Mouse (Mus musculus): ENCODE measurements at regions not wholly inside any gene's neighbourhood (a gene's known extent, or its start where the extent isn't known, plus 50 kb on each side); places are given as distances from the start of the nearest gene placed in this dataset.

DNA sequence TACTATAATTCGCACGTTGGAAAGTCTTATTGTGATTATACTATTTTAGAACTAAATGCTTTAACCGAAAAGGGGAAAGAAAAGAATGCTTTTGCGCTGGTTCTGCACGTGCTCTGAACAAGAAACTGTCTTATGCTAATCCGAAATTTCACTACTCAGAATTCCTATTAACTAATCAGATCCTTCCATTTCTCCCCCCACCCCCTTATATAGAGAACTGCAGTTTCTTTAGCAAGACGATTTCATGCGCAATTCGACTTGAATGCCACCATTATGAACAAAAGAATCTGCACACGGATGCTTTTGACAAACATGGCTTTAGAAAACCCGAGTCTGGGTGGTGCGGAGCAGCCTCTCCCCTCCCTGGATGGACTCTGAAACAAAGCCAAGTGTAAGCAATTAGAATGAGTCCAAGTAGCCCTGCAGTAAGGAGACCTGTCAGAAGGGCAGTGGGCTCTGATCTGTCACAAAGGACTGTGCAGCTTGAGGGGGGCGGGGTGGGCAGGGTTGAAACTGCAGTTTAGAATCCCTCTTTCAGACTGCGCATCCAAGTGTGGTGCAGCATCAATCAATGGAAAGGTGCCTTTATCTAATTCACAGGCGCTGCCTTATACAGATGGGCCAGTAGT is 128.0 kb upstream of the Tex13c2 start:
- H3K27me3 ChIP-seq, result no peaks in the 10 kb centered on the region
- no peaks in the 10 kb centered on the region for H3K9me3 ChIP-seq
- H3K4me1 ChIP-seq (replicated peaks), result no peaks in the 10 kb centered on the region
- no peaks in the 10 kb centered on the region for H3K36me3 ChIP-seq
- no peak overlapping the region for H3K4me3 ChIP-seq (replicated peaks)
- peak overlapping the region; percentile 10; the same call in 1 of the 2 replicates for H3K4me2 ChIP-seq
- no peak for ATAC-seq (ENCODE audit: insufficient number of reproducible peaks, insufficient read depth, low FRiP score, low TSS enrichment, low read depth)
- H3K27ac ChIP-seq, result no peak overlapping the region
- 34% methylated on average over 15 of the region's 15 CpGs for WGBS
- H3K9ac ChIP-seq (replicated peaks), result no peak overlapping the region

DNA sequence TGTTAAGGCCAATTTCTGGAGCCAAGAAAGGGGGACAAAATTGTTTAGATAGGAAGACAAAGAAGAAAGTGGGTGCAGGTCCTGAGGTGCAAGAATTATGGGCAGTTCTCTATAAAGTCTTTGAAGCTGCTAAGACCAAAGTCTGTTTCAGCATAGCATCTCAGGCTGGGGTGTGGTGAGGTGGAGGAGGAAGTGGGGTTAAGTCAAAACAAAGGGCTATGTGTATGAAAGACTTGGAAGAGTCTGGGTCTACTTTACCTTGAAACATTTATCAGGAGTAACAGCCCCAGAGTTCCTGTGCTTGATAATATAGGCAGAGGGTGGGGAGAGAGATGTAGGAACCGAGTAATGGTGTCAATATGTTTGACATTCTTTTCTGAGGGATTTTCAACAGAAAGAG is 125.4 kb upstream of the Tex13c2 start:
- Histone ChIP-seq H3K4me2 (no peak overlapping the region), H3K4me3 (replicated peaks) (no peak overlapping the region), H3K27me3 (no peaks in the 10 kb centered on the region), H3K9ac (replicated peaks) (no peak overlapping the region), H3K27ac (no peak overlapping the region), H3K4me1 (replicated peaks) (no peaks in the 10 kb centered on the region), H3K36me3 (no peaks in the 10 kb centered on the region), H3K9me3 (no peaks in the 10 kb centered on the region)
- 64% methylated on average over 1 of the region's 1 CpGs for WGBS
- ATAC-seq (ENCODE audit: insufficient number of reproducible peaks, insufficient read depth, low FRiP score, low TSS enrichment, low read depth), result no peak

DNA sequence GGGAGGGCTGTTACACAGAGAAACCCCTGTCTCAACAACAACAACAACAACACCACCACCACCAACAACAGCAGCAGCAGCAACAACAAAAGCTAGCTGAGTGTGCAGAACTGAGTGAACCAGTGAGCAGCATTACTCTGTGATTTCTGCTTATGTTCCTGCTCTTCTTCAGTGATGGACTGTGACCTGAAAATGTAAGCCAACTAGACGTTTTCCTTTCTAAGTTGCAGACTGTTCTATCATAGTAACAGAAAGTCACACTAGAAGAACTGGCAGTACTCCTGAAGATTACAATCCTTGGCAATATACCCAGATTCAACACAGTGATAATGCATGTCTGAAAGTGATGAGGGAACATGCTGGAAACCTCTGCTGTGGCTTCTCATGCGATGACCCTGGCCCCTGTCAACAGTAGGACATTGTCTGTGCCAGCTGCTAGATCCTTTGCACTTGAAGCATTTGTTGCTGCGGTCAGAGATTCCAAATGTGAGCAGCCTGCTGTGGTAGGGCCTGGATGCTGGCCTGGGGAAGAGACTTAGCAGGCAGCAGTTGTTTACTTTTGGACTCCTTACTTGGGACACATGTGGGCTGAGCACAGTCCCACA is 115.6 kb upstream of the Tex13c2 start:
- no peaks in the 10 kb centered on the region for H3K4me1 ChIP-seq (replicated peaks)
- H3K4me2 ChIP-seq, result no peak overlapping the region
- no peaks in the 10 kb centered on the region for H3K36me3 ChIP-seq
- H3K27ac ChIP-seq, result no peak overlapping the region
- no peaks in the 10 kb centered on the region for H3K27me3 ChIP-seq
- WGBS, result 67% methylated on average over 3 of the region's 3 CpGs
- no peaks in the 10 kb centered on the region for H3K9me3 ChIP-seq
- no peak for ATAC-seq (ENCODE audit: insufficient number of reproducible peaks, insufficient read depth, low FRiP score, low TSS enrichment, low read depth)
- no peak overlapping the region for H3K4me3 ChIP-seq (replicated peaks)
- H3K9ac ChIP-seq (replicated peaks), result no peak overlapping the region

DNA sequence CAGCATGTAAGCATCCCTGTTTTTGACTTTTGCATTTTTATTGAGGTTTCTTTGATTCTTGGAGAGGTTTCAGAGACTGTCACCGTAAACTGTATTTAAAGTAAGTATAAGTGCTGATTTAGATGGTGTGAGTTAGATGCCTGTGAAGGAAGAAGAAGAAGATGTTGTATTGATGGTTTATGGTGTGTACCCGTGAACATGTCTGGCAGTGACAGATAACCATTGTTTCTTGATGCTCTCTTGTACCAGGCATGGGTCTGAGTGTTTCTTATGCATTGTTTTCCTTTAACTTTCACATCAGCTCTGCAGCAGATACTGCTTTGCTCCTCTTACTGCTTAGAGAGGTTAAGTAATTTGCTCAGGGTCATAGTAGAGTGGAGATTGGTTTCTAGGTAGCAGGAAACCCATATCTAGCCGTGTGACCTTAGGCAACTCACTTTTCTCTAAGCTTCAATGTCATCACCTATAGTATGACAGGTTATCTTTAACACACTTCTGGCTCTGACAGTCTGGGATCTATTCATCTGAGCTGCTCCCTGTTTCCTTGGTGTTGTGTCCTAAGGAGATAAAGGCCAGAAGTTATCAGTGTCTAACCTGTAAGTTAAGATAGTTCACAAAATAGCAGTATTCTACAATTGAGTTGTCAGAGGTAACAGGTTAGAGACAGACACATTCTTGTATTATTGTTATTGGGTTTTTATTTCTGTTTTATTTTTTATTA is 95.5 kb upstream of the Tex13c2 start:
- Histone ChIP-seq H3K9ac (replicated peaks) (no peak overlapping the region), H3K4me3 (replicated peaks) (no peak overlapping the region), H3K27me3 (no peaks in the 10 kb centered on the region), H3K4me2 (no peak overlapping the region), H3K4me1 (replicated peaks) (no peaks in the 10 kb centered on the region), H3K27ac (no peak overlapping the region), H3K9me3 (no peaks in the 10 kb centered on the region), H3K36me3 (no peaks in the 10 kb centered on the region)
- 85% methylated on average over 3 of the region's 3 CpGs for WGBS
- no peak for ATAC-seq (ENCODE audit: insufficient number of reproducible peaks, insufficient read depth, low FRiP score, low TSS enrichment, low read depth)

DNA sequence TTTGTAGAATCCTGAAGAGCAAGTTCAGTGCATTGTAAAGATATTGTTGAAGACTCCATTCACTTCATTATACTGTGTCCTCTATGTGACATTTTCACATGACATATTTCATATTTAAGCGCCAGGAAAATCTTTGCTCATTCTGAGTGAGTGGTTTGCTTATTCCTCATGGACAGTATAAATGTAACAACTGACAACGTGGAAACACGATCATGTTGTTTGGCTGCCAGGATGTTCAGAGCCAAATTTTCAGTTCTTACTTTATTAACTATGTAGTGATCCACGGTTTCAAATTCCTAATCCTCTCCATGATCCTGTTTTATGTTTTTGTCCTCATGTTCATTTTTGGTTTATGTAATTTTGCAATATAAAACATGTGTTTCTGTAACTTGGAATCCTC is 93.0 kb upstream of the Tex13c2 start:
- 73% methylated on average over 4 of the region's 4 CpGs for WGBS
- no peaks in the 10 kb centered on the region for H3K4me1 ChIP-seq (replicated peaks)
- H3K36me3 ChIP-seq, result no peaks in the 10 kb centered on the region
- H3K27me3 ChIP-seq, result no peaks in the 10 kb centered on the region
- H3K9me3 ChIP-seq, result no peaks in the 10 kb centered on the region
- H3K4me2 ChIP-seq, result no peak overlapping the region
- no peak overlapping the region for H3K9ac ChIP-seq (replicated peaks)
- no peak for ATAC-seq (ENCODE audit: insufficient number of reproducible peaks, insufficient read depth, low FRiP score, low TSS enrichment, low read depth)
- H3K4me3 ChIP-seq (replicated peaks), result no peak overlapping the region
- H3K27ac ChIP-seq, result no peak overlapping the region

DNA sequence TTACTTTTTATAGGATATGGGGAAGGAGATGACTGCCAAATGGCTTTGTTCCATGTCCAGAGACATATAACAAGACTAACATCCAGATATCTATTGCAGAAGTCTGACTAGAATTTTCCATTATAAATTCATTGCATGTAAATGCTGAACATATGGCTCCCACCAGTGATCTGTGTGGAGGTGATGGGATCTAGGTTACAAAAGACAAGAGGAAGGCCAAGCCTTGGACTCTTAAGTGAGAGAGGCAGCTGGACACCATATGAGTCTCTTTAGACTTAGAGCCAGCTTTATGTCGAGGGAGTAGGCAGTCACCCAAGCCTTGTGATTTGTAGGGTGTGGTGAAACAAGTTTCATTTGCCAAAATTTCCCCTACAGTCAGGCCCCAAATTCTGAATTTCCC is 90.7 kb upstream of the Tex13c2 start:
- Histone ChIP-seq H3K9me3 (no peaks in the 10 kb centered on the region), H3K27me3 (no peaks in the 10 kb centered on the region), H3K27ac (no peak overlapping the region), H3K36me3 (no peaks in the 10 kb centered on the region), H3K4me3 (replicated peaks) (no peak overlapping the region), H3K4me1 (replicated peaks) (no peaks in the 10 kb centered on the region), H3K9ac (replicated peaks) (no peak overlapping the region), H3K4me2 (no peak overlapping the region)
- 53% methylated on average over 1 of the region's 1 CpGs for WGBS
- ATAC-seq (ENCODE audit: insufficient number of reproducible peaks, insufficient read depth, low FRiP score, low TSS enrichment, low read depth), result no peak

DNA sequence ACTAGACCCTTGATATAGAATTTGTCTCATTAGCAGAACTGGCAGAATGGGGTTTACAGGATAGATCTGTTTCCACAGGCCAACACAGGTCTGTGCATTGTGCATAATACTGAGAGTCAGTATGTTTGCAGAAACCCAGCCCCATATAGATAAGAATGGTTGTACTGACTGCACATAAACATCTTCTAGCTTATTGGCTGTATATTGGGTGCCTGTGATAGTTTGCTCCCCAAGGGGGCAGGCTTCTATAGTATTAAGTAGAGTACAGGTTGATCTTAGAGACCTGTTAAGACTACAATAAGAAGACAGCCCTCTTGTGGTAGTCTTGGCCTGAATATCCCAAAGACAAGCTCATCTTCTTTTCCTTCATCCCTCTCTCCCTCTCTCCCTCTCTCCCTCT is 90.1 kb upstream of the Tex13c2 start:
- no peaks in the 10 kb centered on the region for H3K27me3 ChIP-seq
- H3K36me3 ChIP-seq, result no peaks in the 10 kb centered on the region
- H3K4me3 ChIP-seq (replicated peaks), result no peak overlapping the region
- H3K9me3 ChIP-seq, result no peaks in the 10 kb centered on the region
- ATAC-seq (ENCODE audit: insufficient number of reproducible peaks, insufficient read depth, low FRiP score, low TSS enrichment, low read depth), result no peak
- no peak overlapping the region for H3K27ac ChIP-seq
- no peak overlapping the region for H3K4me2 ChIP-seq
- H3K9ac ChIP-seq (replicated peaks), result no peak overlapping the region
- H3K4me1 ChIP-seq (replicated peaks), result no peaks in the 10 kb centered on the region

DNA sequence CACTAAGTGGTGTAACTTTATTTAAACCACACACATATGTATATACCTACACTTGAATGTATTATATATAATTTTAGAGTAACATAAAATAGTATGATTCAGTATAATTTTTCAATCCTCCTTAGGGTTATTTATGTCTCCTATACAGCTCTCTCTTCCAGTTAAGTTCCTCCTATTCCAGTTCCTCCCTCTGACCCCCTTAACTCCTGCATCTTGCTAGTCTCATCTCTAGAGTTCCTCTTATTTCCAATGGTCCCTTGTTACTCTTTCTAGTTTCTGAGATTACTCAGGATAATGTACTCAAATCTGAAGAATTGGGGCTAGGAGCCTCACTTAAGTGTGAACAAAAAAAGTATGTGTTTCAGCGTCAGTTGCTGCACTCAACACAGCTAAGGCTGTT is 88.4 kb upstream of the Tex13c2 start:
- no peak for ATAC-seq (ENCODE audit: insufficient number of reproducible peaks, insufficient read depth, low FRiP score, low TSS enrichment, low read depth)
- H3K27me3 ChIP-seq, result no peaks in the 10 kb centered on the region
- no peak overlapping the region for H3K4me2 ChIP-seq
- no peak overlapping the region for H3K9ac ChIP-seq (replicated peaks)
- H3K9me3 ChIP-seq, result no peaks in the 10 kb centered on the region
- WGBS, result 94% methylated on average over 1 of the region's 1 CpGs
- H3K4me3 ChIP-seq (replicated peaks), result no peak overlapping the region
- H3K36me3 ChIP-seq, result no peaks in the 10 kb centered on the region
- no peaks in the 10 kb centered on the region for H3K4me1 ChIP-seq (replicated peaks)
- no peak overlapping the region for H3K27ac ChIP-seq

DNA sequence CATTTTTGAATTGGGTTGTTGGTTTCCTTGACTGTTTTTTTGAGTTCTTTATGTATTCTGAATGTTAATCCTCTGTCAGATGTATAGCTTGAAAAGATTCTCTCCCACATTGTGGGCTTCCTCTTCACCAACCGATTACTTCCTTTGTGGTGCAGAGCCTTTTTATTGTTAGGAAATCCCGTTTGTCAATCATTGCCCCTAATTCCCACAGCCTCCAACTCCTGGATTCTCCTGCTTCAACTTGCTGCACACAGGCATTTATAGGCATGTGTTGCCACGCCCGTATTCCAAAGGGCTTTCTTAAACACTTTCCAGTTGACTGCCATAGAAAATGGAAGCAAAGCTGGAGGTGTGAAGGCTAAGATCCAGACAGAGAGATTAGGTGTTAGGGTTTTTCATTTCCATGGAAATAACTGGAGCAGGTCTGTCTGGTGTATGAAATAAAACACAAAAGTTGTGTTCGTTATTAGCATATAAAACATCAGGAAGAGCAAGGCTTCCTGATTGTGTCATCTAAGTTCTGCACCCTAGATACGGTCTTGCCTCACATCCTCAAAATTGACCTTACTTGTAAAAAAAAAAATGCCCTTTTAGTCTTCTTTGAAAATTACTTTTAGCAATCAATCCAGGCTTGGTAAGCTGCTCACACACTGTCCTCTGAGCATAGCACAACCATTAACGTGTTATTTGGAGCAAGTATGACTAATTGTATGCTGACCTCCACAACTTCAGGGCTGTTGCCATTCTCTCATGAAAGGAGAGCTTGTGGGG is 87.7 kb upstream of the Tex13c2 start:
- H3K4me3 ChIP-seq (replicated peaks), result no peak overlapping the region
- no peak for ATAC-seq (ENCODE audit: insufficient number of reproducible peaks, insufficient read depth, low FRiP score, low TSS enrichment, low read depth)

DNA sequence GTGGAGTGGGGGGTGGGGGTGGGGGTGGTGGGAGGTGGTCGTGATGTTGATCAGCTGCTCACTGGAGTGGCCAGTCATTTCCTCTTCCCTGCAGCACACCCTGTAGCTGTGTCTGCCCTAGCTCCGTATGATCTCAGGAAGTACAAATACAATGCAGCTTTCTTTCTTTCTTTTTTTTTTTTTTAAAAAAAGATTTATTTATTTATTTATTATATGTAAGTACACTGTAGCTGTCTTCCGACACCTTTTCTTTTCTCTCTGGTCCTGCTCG is 87.2 kb upstream of the Tex13c2 start:
- 62% methylated on average over 4 of the region's 4 CpGs for WGBS

More for the DNA sequence above, 87.7 kb upstream of the Tex13c2 start:
- Histone ChIP-seq H3K9me3 (no peaks in the 10 kb centered on the region), H3K4me2 (no peak overlapping the region), H3K4me1 (replicated peaks) (no peaks in the 10 kb centered on the region), H3K9ac (replicated peaks) (no peak overlapping the region), H3K36me3 (no peaks in the 10 kb centered on the region), H3K27ac (no peak overlapping the region), H3K27me3 (no peaks in the 10 kb centered on the region)
- WGBS, result 63% methylated on average over 7 of the region's 7 CpGs

DNA sequence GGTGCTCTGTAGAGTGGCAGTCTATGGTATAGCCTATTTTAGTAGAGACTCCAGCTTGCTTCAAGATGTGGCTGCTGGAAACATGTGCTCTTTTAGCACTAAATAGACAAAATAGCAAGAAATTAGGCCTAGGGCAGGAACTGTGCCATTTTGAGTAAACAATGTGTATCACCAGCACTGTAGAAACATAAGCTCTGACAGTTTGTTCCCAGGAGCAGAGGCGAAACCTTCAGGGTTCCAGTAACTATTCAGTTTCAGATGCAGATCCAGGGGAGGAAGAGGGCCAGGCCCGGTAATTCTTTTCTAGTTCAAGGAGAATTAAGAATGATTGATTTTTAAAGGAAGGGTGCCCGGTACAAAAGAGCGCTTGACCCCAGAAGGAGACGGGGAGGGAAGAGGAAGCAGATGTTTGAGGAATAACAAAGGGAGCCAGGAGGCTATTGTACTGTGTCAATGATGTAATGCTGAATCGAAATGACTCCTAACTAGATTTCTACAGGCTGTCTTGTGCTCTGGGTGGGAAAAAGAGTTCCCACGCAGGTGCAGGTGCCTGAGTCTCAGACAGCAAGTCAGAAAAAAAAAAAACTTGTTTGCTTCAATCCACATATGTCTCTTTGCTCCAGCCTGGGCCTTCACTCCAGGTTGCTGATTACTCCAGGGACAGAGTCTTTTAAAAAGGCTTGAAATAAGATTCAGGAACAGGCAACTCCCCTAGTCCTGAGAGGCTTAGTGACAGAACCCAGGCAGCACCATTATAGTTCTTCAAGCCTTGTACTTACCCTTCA is 57.4 kb upstream of the Tex13c2 start:
- Histone ChIP-seq H3K9me3 (no peaks in the 10 kb centered on the region), H3K9ac (replicated peaks) (no peak overlapping the region), H3K4me3 (replicated peaks) (no peak overlapping the region), H3K4me1 (replicated peaks) (no peaks in the 10 kb centered on the region), H3K27me3 (no peaks in the 10 kb centered on the region), H3K4me2 (no peak overlapping the region), H3K27ac (no peak overlapping the region), H3K36me3 (no peaks in the 10 kb centered on the region)
- WGBS, result 52% methylated on average over 7 of the region's 7 CpGs
- no peak for ATAC-seq (ENCODE audit: insufficient number of reproducible peaks, insufficient read depth, low FRiP score, low TSS enrichment, low read depth)

More for the DNA sequence above, 87.2 kb upstream of the Tex13c2 start:
- no peak overlapping the region for H3K9ac ChIP-seq (replicated peaks)
- H3K4me1 ChIP-seq (replicated peaks), result no peaks in the 10 kb centered on the region
- H3K36me3 ChIP-seq, result no peaks in the 10 kb centered on the region
- no peaks in the 10 kb centered on the region for H3K9me3 ChIP-seq
- no peak for ATAC-seq (ENCODE audit: insufficient number of reproducible peaks, insufficient read depth, low FRiP score, low TSS enrichment, low read depth)
- H3K27me3 ChIP-seq, result no peaks in the 10 kb centered on the region
- no peak overlapping the region for H3K27ac ChIP-seq
- H3K4me3 ChIP-seq (replicated peaks), result no peak overlapping the region
- no peak overlapping the region for H3K4me2 ChIP-seq
